Mouse (Mus musculus): Measurements from ENCODE around the gene Pex6.

DNA sequence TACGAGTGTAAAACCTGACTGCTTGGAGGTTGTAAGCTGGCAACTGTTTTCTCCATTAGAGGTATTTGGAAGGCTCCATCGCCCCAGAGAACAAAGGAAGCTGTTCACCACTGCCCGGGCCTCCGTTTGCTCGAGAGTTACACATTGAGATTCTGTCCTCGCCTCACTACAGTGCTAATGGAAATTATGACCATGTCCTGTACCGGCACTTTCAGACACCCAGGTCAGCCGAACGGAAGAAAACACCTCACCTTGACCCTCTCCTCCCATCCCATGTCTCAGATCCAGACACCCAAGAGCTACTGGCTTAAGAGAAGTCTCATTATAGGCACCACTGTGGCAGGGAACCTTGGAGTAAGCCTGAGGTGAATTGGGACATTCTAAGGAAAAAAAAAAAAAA is 2.6 kb downstream of the Pex6 start:
- no peak for TF ChIP-seq POLR2A (IDR thresholded peaks at IDR 0.05; ENCODE audit: low read depth, low read length)
- no peak for TF ChIP-seq CTCF (conservative IDR thresholded peaks at IDR 0.05; ENCODE audit: insufficient read depth, insufficient read length, low read depth, low read length)
